Mouse (Mus musculus): Measurements from ENCODE around the gene Ccrl2. TPM values are rescaled to one million over a fixed set of nuclear protein-coding genes. Genes with fewer than 3 reads are reported as not detected.
A peak's percentile ranks its signal among the peaks of the same experiment; 100 is the strongest.

Ccrl2 gene
- total and polyA plus RNA-seq, 2 experiments, result 1.8 to 3.2 TPM

GRCm38 (mm10) chr9:111048452-111048851, 8.9 kb downstream of the Ccrl2 start:
- no peak for DNase-seq (ENCODE audit: extremely low read depth, low read depth, low spot score)
- no peak overlapping the region for H3K9ac ChIP-seq (ENCODE audit: low read depth, low read length)
- no peaks in the 10 kb centered on the region for H3K79me2 ChIP-seq (ENCODE audit: control insufficient read depth, insufficient read depth, low read length)
- H3K4me1 ChIP-seq (ENCODE audit: control insufficient read depth, insufficient read depth, low read length), result peaks cover 3% of the 10 kb centered on the region; the same call in 1 of the 2 replicates
- H3K27ac ChIP-seq (replicated peaks; ENCODE audit: insufficient read depth, low read depth, low read length), result no peak overlapping the region; the same call in 1 of the 2 replicates
- H3K36me3 ChIP-seq (ENCODE audit: control insufficient read depth, insufficient read depth, low read length), result no peaks in the 10 kb centered on the region
- no peak overlapping the region for H3K4me3 ChIP-seq (ENCODE audit: insufficient read depth, low read depth, low read length)
- no peak for TF ChIP-seq POLR2A (IDR thresholded peaks at IDR 0.05; ENCODE audit: extremely low read depth, insufficient read depth, low read length)
- TF ChIP-seq CTCF (IDR thresholded peaks at IDR 0.05; ENCODE audit: low read depth, low read length), result no peak
- WGBS, result 81% methylated on average over 3 of the region's 3 CpGs
- H3K27me3 ChIP-seq (ENCODE audit: control insufficient read depth, insufficient read depth, low read length), result no peaks in the 10 kb centered on the region

GRCm38 (mm10) chr9:111047266-111047665, 10.1 kb downstream of the Ccrl2 start:
- WGBS, result 79% methylated on average over 5 of the region's 5 CpGs
- H3K27ac ChIP-seq (replicated peaks; ENCODE audit: insufficient read depth, low read depth, low read length), result no peak overlapping the region
- TF ChIP-seq CTCF (IDR thresholded peaks at IDR 0.05; ENCODE audit: low read depth, low read length), result peak; percentile 2; the same call in 1 of the 2 replicates
- no peak for TF ChIP-seq POLR2A (IDR thresholded peaks at IDR 0.05; ENCODE audit: extremely low read depth, insufficient read depth, low read length)
- no peaks in the 10 kb centered on the region for H3K36me3 ChIP-seq (ENCODE audit: control insufficient read depth, insufficient read depth, low read length)
- no peak for DNase-seq (ENCODE audit: extremely low read depth, low read depth, low spot score)
- peaks cover 3% of the 10 kb centered on the region; the same call in 1 of the 2 replicates for H3K4me1 ChIP-seq (ENCODE audit: control insufficient read depth, insufficient read depth, low read length)
- no peaks in the 10 kb centered on the region for H3K79me2 ChIP-seq (ENCODE audit: control insufficient read depth, insufficient read depth, low read length)
- no peaks in the 10 kb centered on the region for H3K27me3 ChIP-seq (ENCODE audit: control insufficient read depth, insufficient read depth, low read length)
- H3K9ac ChIP-seq (ENCODE audit: low read depth, low read length), result no peak overlapping the region
- no peak overlapping the region for H3K4me3 ChIP-seq (ENCODE audit: insufficient read depth, low read depth, low read length)

- no peaks in the 10 kb centered on the region for H3K79me2 ChIP-seq (ENCODE audit: control insufficient read depth, insufficient read depth, low read length)
- H3K4me1 ChIP-seq (ENCODE audit: control insufficient read depth, insufficient read depth, low read length), result peaks cover 3% of the 10 kb centered on the region; the same call in 1 of the 2 replicates
- no peak overlapping the region for H3K27ac ChIP-seq (replicated peaks; ENCODE audit: insufficient read depth, low read depth, low read length)
- H3K9ac ChIP-seq (ENCODE audit: low read depth, low read length), result no peak overlapping the region
- H3K27me3 ChIP-seq (ENCODE audit: control insufficient read depth, insufficient read depth, low read length), result no peaks in the 10 kb centered on the region
- 89% methylated on average over 3 of the region's 3 CpGs for WGBS
- no peak for TF ChIP-seq POLR2A (IDR thresholded peaks at IDR 0.05; ENCODE audit: extremely low read depth, insufficient read depth, low read length)
- H3K36me3 ChIP-seq (ENCODE audit: control insufficient read depth, insufficient read depth, low read length), result no peaks in the 10 kb centered on the region
- DNase-seq (ENCODE audit: extremely low read depth, low read depth, low spot score), result peak; percentile 32
- H3K4me3 ChIP-seq (ENCODE audit: insufficient read depth, low read depth, low read length), result no peak overlapping the region
These were observed 11.1 kb downstream of the Ccrl2 start for GRCm38 (mm10) chr9:111046222-111046621.

- DNase-seq (ENCODE audit: extremely low read depth, low read depth, low spot score), result no peak
- 76% methylated on average over 5 of the region's 5 CpGs for WGBS
- H3K36me3 ChIP-seq (ENCODE audit: control insufficient read depth, insufficient read depth, low read length), result no peaks in the 10 kb centered on the region
- H3K4me3 ChIP-seq (ENCODE audit: insufficient read depth, low read depth, low read length), result no peak overlapping the region
- H3K27me3 ChIP-seq (ENCODE audit: control insufficient read depth, insufficient read depth, low read length), result no peaks in the 10 kb centered on the region
- H3K27ac ChIP-seq (replicated peaks; ENCODE audit: insufficient read depth, low read depth, low read length), result no peak overlapping the region
- H3K79me2 ChIP-seq (ENCODE audit: control insufficient read depth, insufficient read depth, low read length), result no peaks in the 10 kb centered on the region
- TF ChIP-seq CTCF (IDR thresholded peaks at IDR 0.05; ENCODE audit: low read depth, low read length), result no peak
- no peak for TF ChIP-seq POLR2A (IDR thresholded peaks at IDR 0.05; ENCODE audit: extremely low read depth, insufficient read depth, low read length)
- no peaks in the 10 kb centered on the region for H3K4me1 ChIP-seq (ENCODE audit: control insufficient read depth, insufficient read depth, low read length)
- H3K9ac ChIP-seq (ENCODE audit: low read depth, low read length), result no peak overlapping the region
These were observed 15.1 kb downstream of the Ccrl2 start for GRCm38 (mm10) chr9:111042266-111042665.

GRCm38 (mm10) chr9:111039966-111040365, 17.4 kb downstream of the Ccrl2 start:
- DNase-seq (ENCODE audit: extremely low read depth, low read depth, low spot score), result no peak
- 69% methylated on average over 4 of the region's 4 CpGs for WGBS
- Histone ChIP-seq H3K4me3 (ENCODE audit: insufficient read depth, low read depth, low read length) (no peak overlapping the region), H3K4me1 (ENCODE audit: control insufficient read depth, insufficient read depth, low read length) (no peaks in the 10 kb centered on the region), H3K9ac (ENCODE audit: low read depth, low read length) (no peak overlapping the region), H3K36me3 (ENCODE audit: control insufficient read depth, insufficient read depth, low read length) (no peaks in the 10 kb centered on the region), H3K27ac (replicated peaks; ENCODE audit: insufficient read depth, low read depth, low read length) (no peak overlapping the region), H3K27me3 (ENCODE audit: control insufficient read depth, insufficient read depth, low read length) (no peaks in the 10 kb centered on the region), H3K79me2 (ENCODE audit: control insufficient read depth, insufficient read depth, low read length) (no peaks in the 10 kb centered on the region)
- TF ChIP-seq POLR2A (IDR thresholded peaks at IDR 0.05; ENCODE audit: extremely low read depth, insufficient read depth, low read length), result no peak
- TF ChIP-seq CTCF (IDR thresholded peaks at IDR 0.05; ENCODE audit: low read depth, low read length), result no peak

GRCm38 (mm10) chr9:111033717-111034116, 23.6 kb downstream of the Ccrl2 start:
- Histone ChIP-seq H3K79me2 (ENCODE audit: control insufficient read depth, insufficient read depth, low read length) (no peaks in the 10 kb centered on the region), H3K4me3 (ENCODE audit: insufficient read depth, low read depth, low read length) (no peak overlapping the region), H3K27me3 (ENCODE audit: control insufficient read depth, insufficient read depth, low read length) (no peaks in the 10 kb centered on the region), H3K27ac (replicated peaks; ENCODE audit: insufficient read depth, low read depth, low read length) (no peak overlapping the region), H3K4me1 (ENCODE audit: control insufficient read depth, insufficient read depth, low read length) (no peaks in the 10 kb centered on the region), H3K9ac (ENCODE audit: low read depth, low read length) (no peak overlapping the region), H3K36me3 (ENCODE audit: control insufficient read depth, insufficient read depth, low read length) (no peaks in the 10 kb centered on the region)
- 87% methylated on average over 4 of the region's 4 CpGs for WGBS
- TF ChIP-seq POLR2A (IDR thresholded peaks at IDR 0.05; ENCODE audit: extremely low read depth, insufficient read depth, low read length), result no peak
- TF ChIP-seq CTCF (IDR thresholded peaks at IDR 0.05; ENCODE audit: low read depth, low read length), result no peak
- no peak for DNase-seq (ENCODE audit: extremely low read depth, low read depth, low spot score)
